Mouse (Mus musculus) adrenal gland, adult 8-10 months (tissue): ENCODE results near the gene Hoxd3. TPM values are rescaled to one million over a fixed set of nuclear protein-coding genes. Genes with fewer than 3 reads are reported as not detected.

Experiments
- DNase-seq: peaks from one replicate; pipeline ENCODE4 v3.0.0; 2022
- total RNA-seq, 4 experiments: library from RNA; stranded (reverse); gene quantifications; 2 replicates each; pipeline ENCODE4 v1.2.4; 2022

Gene Hoxd3
- total RNA-seq, 4 experiments from 2014 or later = 0.73 to 1.9 (median 1.5) TPM

- no peak for DNase-seq
Measured at GRCm38 (mm10) chr2:74692808-74693431, 18.8 kb upstream of the Hoxd3 start.

- no peak for DNase-seq
Measured at GRCm38 (mm10) chr2:74693432-74693827, 18.3 kb upstream of the Hoxd3 start.

DNA sequence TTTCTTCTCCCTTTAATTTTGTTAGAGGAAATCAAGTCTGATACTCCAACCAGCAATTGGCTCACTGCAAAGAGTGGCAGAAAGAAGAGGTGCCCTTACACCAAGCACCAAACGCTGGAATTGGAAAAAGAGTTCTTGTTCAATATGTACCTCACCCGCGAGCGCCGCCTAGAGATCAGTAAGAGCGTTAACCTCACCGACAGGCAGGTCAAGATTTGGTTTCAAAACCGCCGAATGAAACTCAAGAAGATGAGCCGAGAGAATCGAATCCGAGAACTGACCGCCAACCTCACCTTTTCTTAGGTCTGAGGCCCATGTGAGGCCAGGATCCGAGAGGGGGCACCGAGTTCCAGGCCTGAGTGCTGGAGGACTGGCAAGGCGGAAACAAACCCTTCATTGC is 17.7 kb upstream of the Hoxd3 start:
- no peak for DNase-seq

- DNase-seq = no peak
Measured at GRCm38 (mm10) chr2:74695383-74695782, 16.3 kb upstream of the Hoxd3 start.

GRCm38 (mm10) chr2:74695813-74696430 is 15.8 kb upstream of the Hoxd3 start:
- DNase-seq = no peak

DNA sequence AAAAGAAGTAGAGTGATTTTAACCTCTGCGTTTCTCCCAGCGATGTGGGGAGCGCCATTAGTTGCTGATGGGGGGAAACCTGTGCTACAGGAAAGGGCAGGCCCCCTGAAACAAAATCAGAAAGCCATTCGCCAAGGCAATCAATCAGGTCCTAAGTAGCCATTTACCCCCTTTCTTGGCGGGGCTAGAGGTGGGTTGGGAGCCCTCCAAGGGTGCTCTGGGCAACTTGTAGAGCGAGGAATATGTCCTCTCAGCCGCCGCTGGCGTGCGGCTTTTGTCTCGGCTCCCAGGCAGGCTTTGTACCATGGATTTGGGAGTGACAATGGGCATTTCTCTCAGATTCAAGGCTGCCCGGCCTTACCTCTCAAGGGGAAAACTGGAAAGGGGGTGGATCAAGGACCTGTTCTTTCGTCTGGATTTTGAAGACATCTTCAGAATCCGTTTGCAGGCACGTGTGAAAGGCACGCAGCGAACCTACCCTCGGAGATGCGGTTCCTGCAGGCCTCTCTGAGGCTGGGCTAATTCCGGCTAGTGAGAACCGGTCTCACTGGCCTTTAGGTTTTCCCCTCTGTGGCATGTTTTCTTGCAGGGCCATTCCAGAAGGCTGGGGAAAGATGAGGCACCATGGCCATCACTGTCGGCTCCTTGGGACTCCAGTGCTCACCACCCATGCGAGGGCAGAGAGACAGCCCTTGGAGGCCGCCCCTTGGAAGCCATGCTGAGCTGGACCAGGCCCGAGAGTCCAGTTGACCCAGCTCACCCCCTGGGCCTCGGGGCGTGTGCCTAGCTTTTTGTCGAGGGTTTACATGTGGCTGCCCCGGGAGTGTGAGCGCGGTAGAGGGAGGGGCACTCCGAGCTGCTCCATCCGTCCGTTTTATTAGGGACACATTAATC is 15.0 kb upstream of the Hoxd3 start:
- DNase-seq = no peak

DNA sequence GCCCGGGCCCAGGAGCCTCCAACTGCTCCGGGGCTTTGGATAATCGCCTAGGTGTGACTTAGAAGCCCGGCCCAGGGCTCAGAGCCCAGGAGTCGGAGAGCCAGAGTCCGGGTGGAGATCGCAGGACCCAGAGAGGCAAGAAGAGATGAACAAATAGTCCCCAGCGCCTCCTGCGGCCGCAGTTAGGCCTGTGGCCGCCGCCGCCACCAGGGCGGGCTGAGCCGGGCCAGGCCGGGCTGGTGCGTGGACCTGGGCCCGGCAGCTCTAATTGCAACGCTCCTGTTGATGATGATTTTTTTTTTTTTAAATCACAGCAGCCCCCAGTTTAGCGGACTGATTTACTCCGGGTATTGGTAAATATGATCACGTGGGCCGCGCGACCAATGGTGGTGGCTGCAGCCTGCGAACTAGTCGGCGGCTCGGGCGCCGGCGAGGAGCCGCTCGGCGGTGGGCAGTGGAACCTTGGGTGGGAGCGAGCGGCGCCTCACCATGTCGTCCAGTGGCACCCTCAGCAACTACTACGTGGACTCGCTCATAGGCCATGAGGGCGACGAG is 14.1 kb upstream of the Hoxd3 start, which contains the start of gene Hoxd9:
TSS of gene Hoxd9 (plus strand) at position 161 of the 555 bp plus-strand sequence.
- peak; percentile 60 for DNase-seq

DNA sequence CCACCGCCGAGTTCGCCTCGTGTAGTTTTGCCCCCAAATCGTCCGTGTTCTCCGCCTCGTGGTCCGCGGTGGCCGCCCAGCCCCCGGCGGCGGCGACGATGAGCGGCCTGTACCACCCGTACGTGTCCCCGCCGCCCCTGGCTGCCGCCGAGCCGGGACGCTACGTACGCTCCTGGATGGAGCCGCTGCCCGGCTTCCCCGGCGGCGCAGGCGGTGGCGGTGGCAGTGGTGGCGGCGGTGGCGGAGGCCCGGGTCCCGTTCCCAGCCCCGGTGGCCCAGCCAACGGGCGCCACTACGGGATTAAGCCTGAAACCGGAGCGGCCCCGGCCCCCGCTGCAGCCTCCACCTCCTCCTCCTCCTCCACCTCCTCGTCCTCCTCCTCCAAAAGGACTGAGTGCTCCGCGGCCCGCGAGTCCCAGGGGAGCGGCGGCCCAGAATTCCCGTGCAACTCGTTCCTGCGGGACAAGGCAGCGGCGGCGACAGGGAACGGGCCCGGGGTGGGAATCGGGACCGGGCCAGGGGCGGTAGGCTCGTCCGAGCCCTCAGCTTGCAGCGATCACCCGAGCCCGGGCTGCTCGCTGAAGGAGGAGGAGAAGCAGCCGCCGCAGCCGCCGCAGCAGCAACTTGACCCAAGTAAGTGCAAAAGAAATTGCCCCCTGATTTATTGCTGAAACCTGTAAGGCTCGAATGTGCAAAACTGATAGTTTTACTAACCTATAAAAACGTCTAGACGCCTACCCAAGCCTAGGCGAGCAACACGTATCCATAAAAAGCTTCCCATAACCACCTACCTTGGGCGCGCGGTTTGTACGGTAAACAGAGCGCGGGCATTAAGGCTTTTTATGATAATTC is 13.3 kb upstream of the Hoxd3 start:
- no peak for DNase-seq

DNA sequence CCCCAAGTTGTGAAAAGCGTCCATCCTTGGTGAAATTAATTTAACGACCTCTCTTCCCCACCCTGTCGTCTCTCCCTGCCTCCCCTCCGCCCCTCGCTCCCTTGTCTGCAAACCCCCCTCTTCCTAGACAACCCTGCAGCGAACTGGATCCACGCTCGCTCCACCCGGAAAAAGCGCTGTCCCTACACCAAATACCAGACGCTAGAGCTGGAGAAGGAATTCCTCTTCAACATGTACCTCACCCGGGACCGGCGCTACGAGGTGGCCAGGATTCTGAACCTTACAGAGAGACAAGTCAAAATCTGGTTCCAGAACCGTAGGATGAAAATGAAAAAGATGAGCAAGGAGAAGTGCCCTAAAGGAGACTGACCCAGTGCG is 12.7 kb upstream of the Hoxd3 start:
- DNase-seq = no peak

- DNase-seq = no peak
Measured at GRCm38 (mm10) chr2:74699664-74700545, 11.8 kb upstream of the Hoxd3 start.

- DNase-seq = no peak
Measured at GRCm38 (mm10) chr2:74700546-74701112, 11.1 kb upstream of the Hoxd3 start.

GRCm38 (mm10) chr2:74701949-74702819 is 9.5 kb upstream of the Hoxd3 start:
- peak; percentile 44 for DNase-seq

DNA sequence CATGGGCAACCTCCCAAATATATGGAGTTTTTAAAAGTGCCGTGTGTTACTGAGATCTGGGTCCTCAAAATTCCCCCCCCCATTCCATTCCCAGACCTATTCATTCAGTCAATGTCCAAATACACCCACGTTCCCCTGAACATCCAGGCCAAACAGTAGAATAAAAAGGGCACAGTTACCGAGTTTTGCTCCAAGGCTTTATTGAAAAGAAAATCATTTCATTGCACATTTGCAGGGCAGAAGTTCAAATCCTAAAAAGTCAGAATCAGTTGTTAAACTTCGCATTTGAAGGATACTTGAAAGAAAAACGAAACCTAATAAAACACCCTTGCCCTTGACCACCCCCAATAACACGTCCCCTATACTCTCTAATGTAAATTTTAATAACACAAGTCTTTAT is 8.9 kb upstream of the Hoxd3 start:
- no peak for DNase-seq

DNA sequence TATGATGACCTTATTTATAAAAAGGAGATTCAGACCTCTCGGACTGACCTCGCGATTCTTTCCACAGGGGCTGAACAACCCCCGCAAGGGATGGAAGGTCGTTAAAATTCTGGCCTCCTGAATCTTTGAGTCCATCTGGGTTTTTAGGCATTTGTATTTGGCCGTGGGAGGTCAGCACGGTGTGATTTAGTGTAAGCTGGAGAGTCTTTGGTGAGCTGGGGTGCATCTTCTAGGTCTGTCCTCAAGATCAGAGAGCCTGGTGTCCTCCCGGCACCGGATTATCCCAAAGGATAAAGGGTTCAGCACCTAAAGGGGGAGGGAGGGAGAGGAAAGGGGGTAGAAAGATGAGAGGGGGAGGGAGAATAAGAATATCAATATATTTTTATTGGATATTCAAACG is 8.4 kb upstream of the Hoxd3 start:
- DNase-seq = no peak

GRCm38 (mm10) chr2:74703720-74704392 is 7.9 kb upstream of the Hoxd3 start:
- DNase-seq = no peak

DNA sequence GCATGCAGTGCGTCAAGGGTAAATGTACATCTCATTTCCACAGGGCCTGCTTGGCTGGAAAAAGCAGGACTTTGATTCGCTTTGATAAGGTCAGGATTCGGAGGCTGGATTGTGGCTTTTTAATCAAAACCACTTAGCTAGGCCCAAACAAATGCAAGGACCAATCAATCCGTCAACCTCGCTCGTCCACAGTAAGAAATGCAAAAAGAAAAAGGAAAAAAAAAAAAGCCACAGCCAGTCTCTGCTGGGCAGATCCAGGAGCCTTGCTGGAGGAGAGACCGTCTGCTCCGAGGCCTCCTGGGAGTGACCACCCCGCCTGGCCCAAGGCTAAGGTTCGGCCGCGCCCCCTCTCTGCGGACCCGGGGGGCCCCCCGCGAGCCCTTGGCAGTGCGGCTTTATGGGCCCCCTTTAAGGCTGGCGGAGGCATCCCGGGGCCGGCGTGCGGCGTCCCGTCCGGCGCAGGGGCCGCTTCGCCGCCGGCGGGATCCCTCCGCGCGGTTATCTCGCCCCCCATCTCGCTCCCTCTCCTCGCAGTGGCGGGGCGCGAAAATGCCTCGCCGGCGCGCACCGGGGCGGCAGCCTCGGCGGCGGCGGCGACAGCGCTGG is 7.2 kb upstream of the Hoxd3 start, which contains the start of gene Hoxd8:
TSS of gene Hoxd8 (plus strand) at position 223 of the 606 bp plus-strand sequence.
- peak; percentile 68 for DNase-seq

DNA sequence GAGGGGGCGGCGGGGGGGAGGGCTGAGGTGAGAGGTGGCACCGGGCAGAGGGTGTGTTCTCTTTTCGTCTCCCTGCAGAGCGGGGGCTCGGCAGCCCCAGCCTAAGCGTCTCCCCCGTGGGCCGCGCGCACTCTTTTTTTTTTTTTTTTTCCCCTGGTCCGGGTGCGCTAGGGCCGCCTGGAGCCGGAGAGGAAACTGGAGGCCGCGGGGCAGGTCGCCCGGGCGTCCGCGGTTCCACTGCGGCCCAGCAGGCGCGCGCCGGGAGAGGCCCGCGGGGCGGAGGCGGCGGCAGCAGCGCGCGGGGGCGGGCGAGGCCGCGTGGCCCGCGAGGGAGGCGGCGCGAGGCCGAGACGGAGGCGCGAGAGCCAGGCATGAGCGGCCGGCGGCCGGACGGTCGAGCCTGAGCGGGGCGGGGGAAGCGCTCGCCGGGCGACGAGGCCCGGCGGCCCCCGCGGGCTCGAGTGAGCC is 6.7 kb upstream of the Hoxd3 start:
- no peak for DNase-seq

GRCm38 (mm10) chr2:74705467-74706089 is 6.1 kb upstream of the Hoxd3 start:
- DNase-seq = peak; percentile 63
